Mouse (Mus musculus) urinary bladder, postnatal 10 days (tissue): Measurements from ENCODE around the gene Gm21858.
"Not testable (repeated sequence)": the region's sequence is repeated elsewhere in the genome, so short reads cannot be mapped to it uniquely, and the experiment has no call there.

ENCODE experiments used
- DNase-seq: peaks from one replicate; pipeline ENCODE4 v3.0.0; 2022; ENCODE audit warnings: low spot score

The Gm21858 gene

DNA sequence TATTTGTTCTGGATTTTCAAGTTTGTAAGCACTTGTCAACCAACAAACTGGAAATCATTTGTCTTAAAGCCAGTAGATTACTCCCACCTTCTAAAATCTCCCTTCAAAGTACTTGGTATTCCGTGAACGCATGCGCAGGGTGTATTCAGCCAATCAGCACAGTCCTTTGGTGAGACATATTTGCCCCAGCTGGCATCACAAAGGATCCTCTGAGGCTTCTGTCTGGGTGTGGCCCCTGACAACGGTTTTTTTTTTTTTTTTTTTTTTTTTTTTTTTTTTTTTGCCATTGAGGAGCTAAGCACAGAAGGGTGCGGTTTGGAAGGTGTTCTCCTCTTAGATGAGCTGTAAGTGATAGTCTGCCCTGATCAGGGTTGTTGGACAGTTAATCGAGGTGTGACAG is at the start of gene Gm21858:
Gene Gm21858 (plus strand): TSS at position 301 of the 400 bp plus-strand sequence.
- not testable (repeated sequence) for DNase-seq
